Mouse (Mus musculus): Measurements from ENCODE around the gene Ropn1l. TPM values are rescaled to one million over a fixed set of nuclear protein-coding genes. Genes with fewer than 3 reads are reported as not detected.

Gene Ropn1l
- total RNA-seq, 2 experiments from 2014 or later: 0.38 TPM

DNA sequence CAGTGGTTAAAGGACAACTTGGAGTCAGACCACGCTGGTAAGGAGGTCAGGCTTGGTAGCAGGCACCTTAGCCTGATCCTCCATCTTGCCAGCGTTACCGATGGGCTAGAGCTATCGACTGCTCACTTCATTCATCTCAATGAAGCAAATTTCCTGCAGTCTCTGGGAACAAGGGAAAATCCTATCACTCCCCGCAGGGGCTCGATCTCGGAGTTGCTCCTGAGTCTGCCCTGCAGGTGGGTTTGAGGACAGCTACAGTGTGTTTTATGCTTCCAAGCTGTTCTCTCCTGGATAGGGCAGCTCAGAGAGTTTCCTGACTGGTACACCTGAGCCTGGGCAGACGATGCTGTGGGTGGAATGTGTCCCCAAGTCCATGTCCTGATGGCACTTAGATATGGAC, 49.2 kb downstream of the Ropn1l start:
- DNase-seq: no peak

DNA sequence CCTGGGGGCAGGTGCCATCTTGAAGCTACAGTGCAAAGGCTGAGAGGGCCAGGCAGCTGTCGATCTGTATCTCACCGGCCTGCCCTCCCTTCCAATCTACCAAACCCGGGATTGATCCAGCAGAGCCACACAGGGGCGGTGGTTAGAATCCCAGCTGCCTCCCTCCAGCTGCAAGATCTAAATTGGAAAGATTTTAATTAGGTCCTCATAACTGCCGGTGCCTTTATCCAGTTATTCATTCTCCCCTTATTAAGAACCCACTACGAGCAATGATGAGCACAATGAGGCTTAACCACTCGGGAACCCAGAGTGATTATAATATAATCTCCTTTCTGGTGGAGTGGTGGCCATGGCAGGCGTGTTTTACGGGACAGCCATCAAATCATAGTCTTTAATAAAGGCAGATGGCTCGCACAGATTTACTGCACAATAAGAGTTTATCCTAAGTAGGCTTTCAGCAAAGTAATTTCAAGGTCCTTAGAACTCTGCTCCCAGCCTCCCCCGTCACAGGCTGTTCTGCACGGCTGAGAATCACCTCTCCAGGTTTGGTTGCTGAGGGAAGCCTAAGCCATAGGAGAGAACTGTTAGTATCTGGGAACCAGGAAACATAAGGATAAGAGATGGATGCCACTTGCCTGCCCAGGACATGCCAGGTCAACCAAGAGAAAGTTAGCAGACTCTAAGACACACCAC, 51.2 kb downstream of the Ropn1l start:
- DNase-seq: no peak

- no peak for DNase-seq
Measured at GRCm38 (mm10) chr15:31400974-31401373, 52.6 kb downstream of the Ropn1l start.

DNA sequence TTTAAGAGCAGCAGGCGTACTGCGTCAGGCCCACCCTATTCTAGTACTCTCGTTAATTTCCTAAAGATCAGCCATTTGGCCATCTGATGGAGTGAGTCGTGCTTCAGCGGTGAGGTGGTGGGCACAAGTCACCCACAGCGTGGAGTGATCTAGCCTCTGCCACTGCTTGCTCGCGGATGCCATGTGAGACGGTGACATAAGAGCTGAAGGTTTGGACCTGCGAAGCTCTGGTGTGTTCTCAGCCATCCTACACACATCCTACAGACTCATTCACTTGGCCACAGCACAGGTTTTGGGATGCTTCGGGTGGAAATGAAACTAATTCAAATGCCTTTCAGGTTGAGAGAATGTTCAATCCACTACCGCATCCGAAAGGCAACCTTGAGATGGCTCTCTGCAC, 54.8 kb downstream of the Ropn1l start:
- no peak for DNase-seq

DNA sequence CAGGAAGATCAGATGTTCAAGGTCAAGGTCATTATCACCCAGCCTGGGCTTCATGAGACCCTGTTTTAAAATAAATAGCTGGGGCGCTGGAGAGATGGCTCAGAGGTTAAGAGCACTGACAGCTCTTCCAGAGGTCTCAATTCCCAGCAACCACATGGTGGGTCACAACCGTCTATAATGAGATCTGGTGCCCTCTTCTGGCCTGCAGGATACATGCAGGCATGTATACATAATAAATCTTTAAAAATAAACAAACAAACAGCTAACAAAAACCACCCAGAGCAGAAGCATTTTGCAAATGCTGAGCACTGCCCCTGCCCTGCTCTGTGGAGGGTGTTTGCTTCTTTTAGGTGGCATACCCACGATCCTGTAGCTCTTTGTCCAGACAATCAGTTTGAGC, 56.2 kb downstream of the Ropn1l start:
- DNase-seq: no peak

DNA sequence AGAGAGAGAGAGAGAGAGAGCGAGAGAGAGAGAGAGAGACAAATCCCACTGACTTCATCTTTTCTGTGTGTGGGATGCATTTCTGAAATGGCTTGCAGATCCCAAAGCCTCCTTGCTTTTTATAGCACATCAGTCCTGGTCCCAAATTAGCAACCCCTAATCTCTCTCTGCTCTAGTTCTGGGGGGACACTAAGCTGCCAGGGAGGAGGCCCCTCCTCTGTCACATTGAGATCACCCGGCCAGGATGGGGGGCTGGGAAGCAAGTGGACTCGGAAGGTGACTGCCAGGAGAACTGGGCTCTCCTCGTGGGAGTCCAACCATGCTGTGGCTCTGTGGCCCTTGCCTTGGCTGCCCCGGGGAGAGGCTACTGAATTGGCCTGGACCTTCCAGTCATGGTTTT, 56.8 kb downstream of the Ropn1l start:
- peak; percentile 66 for DNase-seq

GRCm38 (mm10) chr15:31395986-31396385, 57.6 kb downstream of the Ropn1l start:
- DNase-seq: no peak

GRCm38 (mm10) chr15:31393402-31393801, 60.1 kb downstream of the Ropn1l start:
- no peak for DNase-seq

DNA sequence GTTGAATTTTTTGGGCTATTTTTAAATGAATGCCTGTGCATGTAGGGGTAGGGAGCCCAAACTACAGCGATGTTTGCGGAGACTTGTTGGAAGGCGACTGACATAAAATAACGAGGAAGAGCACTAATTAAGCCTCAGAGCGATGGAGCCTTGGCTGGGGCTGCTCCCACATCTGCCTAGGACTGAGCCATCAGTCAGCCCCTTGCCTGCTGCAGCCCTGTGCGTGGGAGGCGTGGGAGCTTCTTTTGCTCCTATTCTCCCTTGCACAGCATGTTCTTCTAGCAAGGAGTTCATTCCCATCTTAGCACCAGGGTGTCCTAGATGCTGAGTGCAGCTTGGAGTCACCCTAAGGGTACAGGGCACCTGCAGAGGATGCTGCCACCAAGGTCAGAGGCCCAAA, 60.8 kb downstream of the Ropn1l start:
- no peak for DNase-seq

DNA sequence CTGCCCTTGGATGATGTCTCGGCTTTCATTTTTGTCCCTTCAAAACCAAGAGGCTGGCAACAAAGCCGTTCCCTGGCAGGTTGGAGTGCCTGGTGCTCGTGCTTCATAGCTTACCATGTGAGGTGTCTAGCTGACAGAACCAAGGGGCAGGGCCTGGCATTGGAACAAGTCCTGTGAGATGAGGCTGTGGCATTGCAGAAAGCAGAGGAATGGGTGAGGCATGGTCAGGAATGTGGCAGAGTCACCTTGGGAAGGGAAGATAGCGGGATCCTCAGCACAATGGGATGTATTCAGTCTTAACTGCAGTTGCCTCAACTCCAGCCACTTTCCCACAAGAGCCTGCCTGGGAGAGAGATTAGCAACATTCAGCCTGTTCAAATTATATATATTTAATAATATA, 61.4 kb downstream of the Ropn1l start:
- peak; percentile 32 for DNase-seq

Other genes with a start within 250 kb of the Ropn1l start
- gene Dap, start 229.4 kb downstream of the Ropn1l start, total RNA-seq (2021): 10 to 100 TPM; 43.5 to 46.5 TPM
- 10 to 100 TPM; 12.8 to 13.4 TPM for gene Ankrd33b, start 86.0 kb downstream of the Ropn1l start, total RNA-seq (2021)
- 10 to 100 TPM; 92.5 to 97.5 TPM for gene March6, start 77.3 kb upstream of the Ropn1l start, total RNA-seq (2021)
- gene Cmbl, start 111.7 kb upstream of the Ropn1l start, total RNA-seq (2021): 10 to 100 TPM; 13.9 to 14.6 TPM
- 100 to 1,000 TPM; 211 to 213 TPM for gene Cct5, start 148.1 kb upstream of the Ropn1l start, total RNA-seq (2021)
- 10 to 100 TPM; 17.1 to 18.6 TPM for gene Fam173b, start 148.1 kb upstream of the Ropn1l start, total RNA-seq (2021)

Measured in heart, postnatal 4 days (tissue).